Mouse (Mus musculus): Measurements from ENCODE around the gene Tbrg4.

The Tbrg4 gene

DNA sequence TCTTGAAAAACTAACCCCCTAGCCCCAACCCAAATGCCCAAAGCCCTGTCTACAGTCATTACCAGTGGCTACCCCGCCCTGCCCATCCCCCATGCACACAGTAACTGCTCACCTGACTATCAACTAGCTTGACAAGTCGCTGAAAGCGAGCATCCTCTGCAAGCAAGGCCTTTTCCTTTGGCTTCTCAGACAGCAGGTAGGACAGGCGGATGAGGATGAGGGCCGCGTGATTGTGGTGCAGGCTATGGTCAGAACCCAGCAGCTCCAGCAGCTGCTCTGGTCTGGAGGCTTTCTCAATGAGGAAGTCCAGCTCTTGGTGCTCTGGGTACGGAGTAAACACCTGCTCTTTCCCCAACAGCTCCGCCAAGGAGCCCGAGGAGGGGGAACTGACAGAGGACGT is 2.2 kb downstream of the Tbrg4 start:
- no peak for DNase-seq (ENCODE audit: low spot score)

GRCm38 (mm10) chr11:6615250-6616205 is 10.3 kb downstream of the Tbrg4 start:
- no peak for DNase-seq (ENCODE audit: low spot score)

- DNase-seq (ENCODE audit: low spot score) = no peak
These were observed 20.1 kb downstream of the Tbrg4 start, which contains the start of gene Nacad for GRCm38 (mm10) chr11:6605491-6606399. Nacad (minus strand) TSS chr11:6606053.

DNA sequence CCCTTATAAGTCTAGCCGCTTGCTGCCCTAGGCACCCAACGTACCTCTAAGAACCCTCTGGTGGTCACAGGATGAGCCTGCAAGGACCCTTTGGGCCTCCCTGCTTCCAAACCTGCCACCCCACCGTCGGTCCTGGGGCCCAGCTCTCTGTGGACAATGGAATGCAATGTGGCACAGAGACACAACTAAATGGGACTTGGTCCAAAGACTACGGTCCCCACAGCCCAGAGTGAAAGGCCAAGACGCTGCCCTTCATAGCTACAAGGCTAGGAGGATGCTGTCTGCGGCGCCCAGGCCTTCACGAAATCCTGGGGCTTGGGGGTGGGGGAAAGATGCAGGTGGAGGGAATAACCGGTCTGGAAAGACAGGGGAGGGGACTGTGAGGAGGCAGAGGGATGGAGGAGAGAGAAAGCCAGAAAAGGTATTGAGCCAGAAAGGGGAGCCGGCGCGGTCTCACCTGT is 20.8 kb downstream of the Tbrg4 start:
- no peak for DNase-seq (ENCODE audit: low spot score)

DNA sequence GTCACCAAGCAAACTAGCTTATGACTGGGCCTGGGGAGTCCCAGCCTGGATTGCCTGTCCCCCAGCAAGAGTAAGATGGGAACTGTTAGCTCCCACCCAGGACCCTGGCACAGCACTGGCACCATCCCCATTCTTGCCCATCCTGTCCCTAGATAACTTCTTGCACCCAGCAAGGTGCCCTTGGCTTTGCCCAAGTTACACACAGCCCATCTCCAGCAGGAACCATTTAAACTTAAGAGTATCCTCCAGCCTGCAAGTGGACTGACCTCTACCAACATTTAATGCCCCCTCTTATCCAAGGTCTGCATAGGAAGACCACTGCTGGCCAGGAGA is 21.3 kb downstream of the Tbrg4 start:
- no peak for DNase-seq (ENCODE audit: low spot score)

DNA sequence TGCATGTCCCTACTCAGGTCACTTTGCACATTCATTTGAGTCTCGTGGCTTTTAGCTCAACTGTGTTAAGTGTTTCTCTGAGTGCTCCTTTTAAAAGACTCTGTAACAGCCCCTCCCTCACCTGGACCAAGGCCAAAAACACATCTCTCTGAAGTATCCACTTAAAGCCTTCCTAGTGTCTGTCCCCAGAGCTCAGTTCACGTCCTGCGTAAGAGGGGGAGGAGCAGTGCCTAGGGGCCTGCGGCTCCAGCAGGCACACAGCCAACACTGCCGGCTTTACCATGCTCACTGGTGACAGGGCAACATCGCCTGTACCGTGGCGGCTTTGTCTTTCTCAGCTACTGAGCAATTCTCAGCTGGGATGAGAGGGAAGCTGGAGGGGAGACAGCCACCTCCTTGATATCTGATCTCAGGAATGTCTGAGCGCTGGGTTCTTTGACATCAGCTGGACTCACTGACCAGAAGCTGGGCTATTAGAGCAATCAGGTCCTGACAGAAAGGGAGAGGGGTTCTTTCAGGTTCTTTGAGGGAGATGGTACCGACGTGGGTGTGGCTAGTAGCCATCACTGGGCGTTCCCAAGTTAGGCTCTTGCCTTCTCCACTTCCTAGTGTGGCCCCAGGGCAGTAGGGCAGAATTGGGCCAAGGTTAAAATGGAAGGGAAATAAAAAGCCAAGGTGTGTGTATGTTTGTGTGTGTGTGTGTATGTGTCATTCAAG is 21.8 kb downstream of the Tbrg4 start:
- DNase-seq (ENCODE audit: low spot score) = no peak

DNA sequence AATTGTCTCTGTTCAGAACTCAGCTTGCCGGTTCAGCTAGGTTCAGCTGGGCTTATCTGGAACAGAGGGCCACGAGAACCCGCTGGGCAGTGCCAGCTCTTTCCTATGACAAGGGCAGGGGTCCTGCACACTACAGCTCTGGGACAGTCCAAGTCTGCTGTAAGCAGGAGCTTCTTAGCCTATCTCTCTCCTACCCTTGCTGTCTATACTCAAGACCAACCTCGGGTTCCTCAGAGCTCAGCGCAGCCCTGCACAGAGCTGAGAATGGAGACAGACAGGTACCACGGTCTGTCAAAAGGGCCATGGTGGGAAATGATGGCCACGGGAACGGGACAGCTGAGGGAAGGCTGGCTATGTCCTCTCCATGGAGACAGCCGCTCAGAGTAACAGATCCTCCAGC is 22.6 kb downstream of the Tbrg4 start:
- DNase-seq (ENCODE audit: low spot score) = no peak

- DNase-seq (ENCODE audit: low spot score) = no peak
These were observed 23.2 kb downstream of the Tbrg4 start for GRCm38 (mm10) chr11:6602662-6603061.

DNA sequence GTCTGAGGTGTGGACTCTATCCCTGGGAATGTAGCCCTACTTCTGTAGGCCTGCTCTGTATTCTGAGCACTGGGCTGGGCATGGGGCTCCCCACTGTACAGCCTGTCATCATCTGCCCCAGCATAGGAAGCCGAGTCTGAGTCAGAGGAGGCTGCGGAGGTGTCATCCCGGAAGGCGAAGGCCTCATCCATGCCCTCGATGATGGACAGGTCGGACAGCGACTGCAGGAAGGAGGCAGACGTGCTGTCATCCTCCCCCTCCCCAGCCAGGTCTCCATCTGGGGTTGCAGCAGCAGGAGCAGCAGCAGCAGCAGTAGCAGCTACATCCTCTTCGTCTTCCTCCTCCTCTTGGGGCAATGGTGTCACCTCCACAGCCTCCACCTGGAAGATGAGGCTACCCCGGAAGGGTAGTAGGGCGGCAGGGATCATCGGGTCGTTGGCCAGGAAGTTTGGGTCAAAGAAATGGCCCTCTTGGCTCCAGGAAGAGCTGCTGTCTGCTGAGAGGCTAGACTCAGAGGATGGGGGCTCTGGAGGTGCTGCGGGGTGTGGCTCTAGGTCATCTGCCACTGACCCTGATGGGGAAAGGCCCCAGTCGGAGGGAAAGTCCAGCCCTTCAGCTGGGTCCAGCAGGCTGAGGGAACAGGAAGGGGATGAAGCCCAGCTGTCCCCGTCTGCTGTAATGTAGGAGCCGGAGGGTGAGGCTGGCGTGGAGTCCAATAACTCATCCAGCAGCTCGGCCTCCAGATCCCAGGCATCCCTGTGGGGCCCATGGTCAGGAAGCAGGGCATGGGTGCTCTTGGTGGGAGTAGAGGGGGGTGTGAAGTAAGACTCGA is 24.0 kb downstream of the Tbrg4 start:
- no peak for DNase-seq (ENCODE audit: low spot score)

GRCm38 (mm10) chr11:6600284-6600944 is 25.5 kb downstream of the Tbrg4 start:
- DNase-seq (ENCODE audit: low spot score) = no peak

DNA sequence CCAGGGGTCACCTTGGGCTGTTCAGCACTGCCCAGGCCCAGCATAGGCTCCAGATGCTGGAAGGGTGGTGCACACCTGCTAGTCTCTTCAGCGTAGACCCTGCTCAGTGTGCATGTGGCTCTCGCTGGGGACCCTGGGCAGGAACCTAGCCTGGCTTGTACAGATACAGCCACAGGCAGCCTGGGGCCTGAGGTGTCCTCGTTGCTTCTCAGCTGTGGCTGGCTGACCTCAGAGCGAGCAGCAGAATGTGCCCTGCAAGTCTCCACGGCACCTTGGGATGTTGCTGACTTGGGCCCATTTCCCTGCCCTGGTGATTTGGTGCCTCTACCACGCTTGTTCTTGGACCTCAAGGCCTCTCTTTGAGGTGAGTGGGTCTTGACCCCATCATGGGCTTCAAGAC is 26.0 kb downstream of the Tbrg4 start:
- no peak for DNase-seq (ENCODE audit: low spot score)

- DNase-seq (ENCODE audit: low spot score) = no peak
These were observed 26.7 kb downstream of the Tbrg4 start for GRCm38 (mm10) chr11:6599011-6599681.

GRCm38 (mm10) chr11:6598191-6598889 is 27.5 kb downstream of the Tbrg4 start:
- DNase-seq (ENCODE audit: low spot score) = no peak

DNA sequence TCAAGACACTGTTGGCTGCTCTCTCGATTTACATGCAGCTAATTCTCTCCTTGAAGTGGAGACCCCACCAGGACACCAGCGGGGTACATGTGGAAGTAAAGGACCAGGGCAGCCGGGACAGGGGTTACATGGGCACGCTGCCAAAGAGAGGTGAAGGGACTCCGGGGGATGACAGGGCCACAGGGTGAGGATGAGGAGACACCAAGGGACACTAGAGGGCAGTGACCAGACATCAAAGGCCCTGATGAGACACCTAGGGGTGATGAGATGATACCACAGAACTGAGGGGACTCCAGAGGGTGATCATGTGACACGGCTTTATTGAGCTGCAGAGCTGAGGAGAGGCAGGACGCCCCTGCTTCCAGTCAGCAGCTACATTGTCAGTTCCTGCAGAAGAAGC is 28.3 kb downstream of the Tbrg4 start:
- DNase-seq (ENCODE audit: low spot score) = no peak

DNA sequence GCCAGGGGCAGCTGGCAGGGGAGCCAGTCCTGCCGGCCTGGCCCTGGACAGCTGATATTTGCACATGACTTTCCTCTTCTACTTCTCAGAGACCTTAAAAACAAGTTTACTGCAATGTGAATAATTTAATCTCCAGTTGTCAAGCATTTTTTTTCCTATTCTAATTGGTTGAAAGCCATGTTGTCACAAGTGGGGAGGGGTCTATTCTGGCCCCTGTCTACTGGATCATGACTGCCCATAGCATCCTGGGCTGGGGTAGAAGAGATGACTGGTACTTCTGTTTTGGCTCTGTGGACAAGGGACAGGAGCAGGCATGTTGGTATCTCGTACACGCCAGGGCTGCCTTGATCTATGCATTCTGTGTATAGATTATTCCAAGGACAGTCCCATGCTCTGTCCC is 29.3 kb downstream of the Tbrg4 start:
- DNase-seq (ENCODE audit: low spot score) = no peak

DNA sequence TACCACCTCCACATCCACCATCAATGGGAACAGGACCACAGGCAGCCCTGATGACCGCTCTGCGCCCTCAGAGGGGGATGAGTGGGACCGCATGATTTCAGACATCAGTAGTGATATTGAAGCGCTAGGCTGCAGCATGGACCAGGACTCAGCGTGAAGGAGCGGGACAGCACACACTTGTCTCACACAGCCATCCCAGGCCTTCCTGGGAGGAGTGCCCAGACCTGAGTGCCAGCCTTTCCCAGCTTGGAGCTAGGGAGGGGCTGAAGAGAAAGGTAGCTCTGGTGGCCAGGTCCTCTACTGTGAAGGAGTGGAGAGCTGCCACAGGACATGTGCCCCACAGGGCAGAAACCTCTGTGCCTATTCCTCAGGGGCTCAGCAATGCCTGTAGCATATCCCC is 29.7 kb downstream of the Tbrg4 start:
- DNase-seq (ENCODE audit: low spot score) = no peak

DNA sequence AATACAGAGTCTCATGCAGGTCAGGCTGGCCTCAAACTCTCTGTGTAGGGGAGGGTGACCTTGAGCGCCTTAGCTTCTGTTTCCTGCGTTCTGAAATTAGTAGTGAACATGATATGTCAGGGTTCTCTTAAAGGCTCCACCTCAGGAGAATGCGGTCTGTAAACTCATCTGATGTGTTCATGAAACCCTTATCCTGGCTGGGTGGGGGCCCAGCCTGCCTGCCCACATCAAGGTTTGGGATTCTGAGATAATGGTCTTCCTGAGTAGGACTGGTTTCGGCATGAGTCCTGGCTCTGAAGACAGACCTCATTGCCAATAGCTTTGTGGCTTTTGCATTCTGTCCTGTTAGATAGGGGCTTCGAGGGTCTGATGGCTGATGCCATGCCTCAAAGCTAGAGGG is 30.5 kb downstream of the Tbrg4 start:
- DNase-seq (ENCODE audit: low spot score) = no peak

GRCm38 (mm10) chr11:6594845-6595244 is 31.0 kb downstream of the Tbrg4 start:
- no peak for DNase-seq (ENCODE audit: low spot score)

GRCm38 (mm10) chr11:6593406-6593805 is 32.5 kb downstream of the Tbrg4 start:
- no peak for DNase-seq (ENCODE audit: low spot score)

Measured in spleen, adult 12 weeks (tissue).